13 mouse cellular contexts compared by ENCODE assay signal in genomic region chr9:32006350-32006749, GRCm38 (mm10).
DNase-seq lines count a peak whose midpoint lies in the region; ATAC-seq lines count a peak whose summit lies in the region.
"Had no signal": no experiment of that assay in that cellular context is flagged by ENCODE, and none has a peak within 500 bp of the region (broad histone marks: within the 10 kb centered on the region; RNA-seq: fewer than 3 reads in every experiment).

No protein-coding gene starts in this region.

- H3K4me2 ChIP-seq in hindbrain, embryonic 16.5 days (ENCODE audit: low read length) = no peak overlapping the region
- H3K4me2 ChIP-seq in hindbrain, embryonic 13.5 days = no peak overlapping the region
- H3K4me2 ChIP-seq in midbrain, embryonic 11.5 days = no peak overlapping the region
- no peak overlapping the region for H3K4me2 ChIP-seq in midbrain, embryonic 16.5 days (ENCODE audit: low read length)
- H3K4me2 ChIP-seq: embryonic facial prominence, embryonic 12.5 days; forebrain, embryonic 13.5 days; heart, embryonic 15.5 days; limb, embryonic 13.5 days had no signal

- DNase-seq in midbrain, embryonic 11.5 days (ENCODE audit: low spot score, missing footprints) = peak; percentile 57
- DNase-seq in cerebellum, adult 8-10 months = peak; percentile 77
- peak; percentile 55 to 78 for DNase-seq in kidney, postnatal 25 days
- DNase-seq in spleen, postnatal 4 days (ENCODE audit: low spot score in 2 of 2) = no peak
- no peak for DNase-seq in spleen, postnatal 10 days (ENCODE audit: low spot score in 2 of 2)

- WGBS in hindbrain, embryonic 16.5 days = 68% methylated on average over 4 of the region's 4 CpGs
- 82% methylated on average over 4 of the region's 4 CpGs for WGBS in hindbrain, embryonic 13.5 days
- 82% methylated on average over 4 of the region's 4 CpGs for WGBS in midbrain, embryonic 11.5 days
- 80% methylated on average over 4 of the region's 4 CpGs for WGBS in midbrain, embryonic 16.5 days

- ATAC-seq in hindbrain, embryonic 16.5 days = peak; percentile 68; the same call in 1 of the 2 replicates
- no peak for ATAC-seq in hindbrain, embryonic 13.5 days (ENCODE audit: low FRiP score)
- ATAC-seq in midbrain, embryonic 11.5 days (ENCODE audit: low FRiP score) = no peak
- ATAC-seq in midbrain, embryonic 16.5 days = no peak
- ATAC-seq: forebrain, embryonic 13.5 days; lung, postnatal 0 days had no signal

- no peaks in the 10 kb centered on the region for H3K4me1 ChIP-seq in hindbrain, embryonic 16.5 days (ENCODE audit: control insufficient read depth, insufficient read depth, low read depth, low read length)
- peaks cover under 1% of the 10 kb centered on the region; the same call in 1 of the 2 replicates for H3K4me1 ChIP-seq in hindbrain, embryonic 13.5 days (replicated peaks)
- no peaks in the 10 kb centered on the region for H3K4me1 ChIP-seq in midbrain, embryonic 11.5 days (ENCODE audit: control insufficient read depth, insufficient read depth, low read length)
- H3K4me1 ChIP-seq in midbrain, embryonic 16.5 days (ENCODE audit: control insufficient read depth, insufficient read depth, low read length) = no peaks in the 10 kb centered on the region
- H3K4me1 ChIP-seq: embryonic facial prominence, embryonic 12.5 days; forebrain, embryonic 13.5 days had no signal

- H3K9me3 ChIP-seq in hindbrain, embryonic 16.5 days (ENCODE audit: control insufficient read depth, low read length) = no peaks in the 10 kb centered on the region
- no peaks in the 10 kb centered on the region for H3K9me3 ChIP-seq in hindbrain, embryonic 13.5 days
- H3K9me3 ChIP-seq in midbrain, embryonic 11.5 days (ENCODE audit: control insufficient read depth, low read length) = no peaks in the 10 kb centered on the region
- no peaks in the 10 kb centered on the region for H3K9me3 ChIP-seq in midbrain, embryonic 16.5 days (replicated peaks; ENCODE audit: control insufficient read depth, low read length, poor library complexity, severe bottlenecking)
- H3K9me3 ChIP-seq: embryonic facial prominence, embryonic 12.5 days; forebrain, embryonic 13.5 days; heart, embryonic 15.5 days; limb, embryonic 13.5 days had no signal

- H3K27ac ChIP-seq in hindbrain, embryonic 16.5 days (ENCODE audit: low read depth, low read length) = no peak overlapping the region
- no peak overlapping the region for H3K27ac ChIP-seq in hindbrain, embryonic 13.5 days
- H3K27ac ChIP-seq in midbrain, embryonic 11.5 days (ENCODE audit: low read depth, low read length) = no peak overlapping the region
- H3K27ac ChIP-seq in midbrain, embryonic 16.5 days (ENCODE audit: low read length) = no peak overlapping the region
- H3K27ac ChIP-seq: embryonic facial prominence, embryonic 12.5 days; forebrain, embryonic 13.5 days; heart, embryonic 15.5 days; limb, embryonic 13.5 days had no signal

- H3K4me3 ChIP-seq in hindbrain, embryonic 16.5 days (ENCODE audit: low read length) = no peak overlapping the region
- H3K4me3 ChIP-seq in hindbrain, embryonic 13.5 days = no peak overlapping the region
- H3K4me3 ChIP-seq in midbrain, embryonic 11.5 days (ENCODE audit: low read depth, low read length) = no peak overlapping the region
- H3K4me3 ChIP-seq in midbrain, embryonic 16.5 days (ENCODE audit: low read depth, low read length) = no peak overlapping the region
- H3K4me3 ChIP-seq: embryonic facial prominence, embryonic 12.5 days; forebrain, embryonic 13.5 days; heart, embryonic 15.5 days; limb, embryonic 13.5 days had no signal

- H3K9ac ChIP-seq in hindbrain, embryonic 16.5 days (ENCODE audit: low read depth, low read length) = no peak overlapping the region
- no peak overlapping the region for H3K9ac ChIP-seq in hindbrain, embryonic 13.5 days
- H3K9ac ChIP-seq in midbrain, embryonic 11.5 days (ENCODE audit: low read length) = no peak overlapping the region
- H3K9ac ChIP-seq in midbrain, embryonic 16.5 days (ENCODE audit: low read depth, low read length) = no peak overlapping the region
- H3K9ac ChIP-seq: embryonic facial prominence, embryonic 12.5 days; forebrain, embryonic 13.5 days; heart, embryonic 15.5 days; limb, embryonic 13.5 days had no signal

- no peaks in the 10 kb centered on the region for H3K27me3 ChIP-seq in hindbrain, embryonic 16.5 days (replicated peaks; ENCODE audit: control insufficient read depth, insufficient read depth, low read length)
- H3K27me3 ChIP-seq in hindbrain, embryonic 13.5 days = no peaks in the 10 kb centered on the region
- H3K27me3 ChIP-seq in midbrain, embryonic 11.5 days (ENCODE audit: control insufficient read depth, insufficient read depth, low read length) = no peaks in the 10 kb centered on the region
- no peaks in the 10 kb centered on the region for H3K27me3 ChIP-seq in midbrain, embryonic 16.5 days (ENCODE audit: control insufficient read depth, insufficient read depth, low read depth, low read length)
- H3K27me3 ChIP-seq: embryonic facial prominence, embryonic 12.5 days; forebrain, embryonic 13.5 days; heart, embryonic 15.5 days; limb, embryonic 13.5 days had no signal

- no peaks in the 10 kb centered on the region for H3K36me3 ChIP-seq in hindbrain, embryonic 16.5 days (ENCODE audit: control insufficient read depth, insufficient read depth, low read length)
- H3K36me3 ChIP-seq in hindbrain, embryonic 13.5 days = no peaks in the 10 kb centered on the region
- no peaks in the 10 kb centered on the region for H3K36me3 ChIP-seq in midbrain, embryonic 11.5 days (ENCODE audit: control insufficient read depth, insufficient read depth, low read length)
- no peaks in the 10 kb centered on the region for H3K36me3 ChIP-seq in midbrain, embryonic 16.5 days (ENCODE audit: control insufficient read depth, insufficient read depth, low read length)
- H3K36me3 ChIP-seq: embryonic facial prominence, embryonic 12.5 days; heart, embryonic 15.5 days; limb, embryonic 13.5 days had no signal

Comparison
In these comparisons a context has a peak if more than half of its experiments do, and no peak if none do; other contexts are left out.
1. DNase-seq: peak in midbrain, embryonic 11.5 days (single experiment), cerebellum, adult 8-10 months (single experiment) and kidney, postnatal 25 days (2 of 2); none in spleen, postnatal 4 days (0 of 2) and spleen, postnatal 10 days (0 of 2).